Mouse (Mus musculus) forebrain, embryonic 15.5 days (tissue): ENCODE measurements around the gene Sec14l4. TPM values are rescaled to one million over a fixed set of nuclear protein-coding genes. Genes with fewer than 3 reads are reported as not detected.

ENCODE experiments used
- ATAC-seq: fragments of 200-750 bp; cut with Nextera tagmentation; replicated peaks from 2 replicates; pipeline ENCODE4 v1.8.0; 2017; ENCODE audit warnings: mild to moderate bottlenecking, moderate TSS enrichment, moderate library complexity
- H3K27ac ChIP-seq: fragments of 300-500 bp; sonication (generic); replicated peaks from 2 replicates; pipeline ENCODE4 v1.5.1; 2015; ENCODE audit warnings: mild to moderate bottlenecking, inconsistent platforms
- H3K27me3 ChIP-seq: fragments of 300-500 bp; sonication (generic); 2 replicates; pipeline ENCODE4 v1.6.1; 2015; ENCODE audit warnings: inconsistent platforms
- H3K36me3 ChIP-seq: fragments of 300-500 bp; sonication (generic); 2 replicates; pipeline ENCODE4 v1.6.1; 2015; ENCODE audit warnings: mild to moderate bottlenecking, inconsistent platforms
- H3K4me1 ChIP-seq: fragments of 300-500 bp; sonication (generic); 2 replicates; pipeline ENCODE4 v1.6.1; 2015; ENCODE audit warnings: inconsistent platforms
- H3K4me2 ChIP-seq: fragments of 300-500 bp; sonication (generic); replicated peaks from 2 replicates; pipeline ENCODE4 v1.6.1; 2015; ENCODE audit warnings: mild to moderate bottlenecking, inconsistent platforms
- H3K4me3 ChIP-seq: fragments of 300-500 bp; sonication (generic); 2 replicates; pipeline ENCODE4 v1.5.1; 2015; ENCODE audit warnings: mild to moderate bottlenecking, inconsistent platforms
- H3K9ac ChIP-seq: fragments of 300-500 bp; sonication (generic); replicated peaks from 2 replicates; pipeline ENCODE4 v1.6.1; 2015; ENCODE audit warnings: mild to moderate bottlenecking, inconsistent platforms
- H3K9me3 ChIP-seq: fragments of 300-500 bp; sonication (generic); 2 replicates; pipeline ENCODE4 v1.6.1; 2016; ENCODE audit warnings: inconsistent platforms
- WGBS: fragments of 180-500 bp; shearing (Covaris S2); methylation state at CpG from one replicate; pipeline ENCODE4 v1.1.7; 2015; ENCODE audit warnings: mixed read lengths; 5-methylcytosine and 5-hydroxymethylcytosine counted together
- polyA plus RNA-seq: library from polyadenylated mRNA; unstranded; fragments of >200 nt; fragmentation: Nextera tagmentation; extraction: Ambion mirVana; gene quantifications from 2 replicates; pipeline ENCODE4 v1.2.1, GENCODE M21; 2015

Sec14l4 gene
- polyA plus RNA-seq, 1 experiment from 2014 or later = not detected

- Histone ChIP-seq H3K9me3 (no peaks in the 10 kb centered on the region), H3K4me2 (no peak overlapping the region), H3K9ac (no peak overlapping the region), H3K27me3 (no peaks in the 10 kb centered on the region), H3K27ac (no peak overlapping the region), H3K4me1 (peaks cover 27% of the 10 kb centered on the region), H3K36me3 (no peaks in the 10 kb centered on the region), H3K4me3 (no peak overlapping the region)
- no peak for ATAC-seq
- 84% methylated on average over 18 of the region's 18 CpGs for WGBS
Measured at GRCm38 (mm10) chr11:4093459-4094377, 62.5 kb downstream of the Sec14l4 start.

DNA sequence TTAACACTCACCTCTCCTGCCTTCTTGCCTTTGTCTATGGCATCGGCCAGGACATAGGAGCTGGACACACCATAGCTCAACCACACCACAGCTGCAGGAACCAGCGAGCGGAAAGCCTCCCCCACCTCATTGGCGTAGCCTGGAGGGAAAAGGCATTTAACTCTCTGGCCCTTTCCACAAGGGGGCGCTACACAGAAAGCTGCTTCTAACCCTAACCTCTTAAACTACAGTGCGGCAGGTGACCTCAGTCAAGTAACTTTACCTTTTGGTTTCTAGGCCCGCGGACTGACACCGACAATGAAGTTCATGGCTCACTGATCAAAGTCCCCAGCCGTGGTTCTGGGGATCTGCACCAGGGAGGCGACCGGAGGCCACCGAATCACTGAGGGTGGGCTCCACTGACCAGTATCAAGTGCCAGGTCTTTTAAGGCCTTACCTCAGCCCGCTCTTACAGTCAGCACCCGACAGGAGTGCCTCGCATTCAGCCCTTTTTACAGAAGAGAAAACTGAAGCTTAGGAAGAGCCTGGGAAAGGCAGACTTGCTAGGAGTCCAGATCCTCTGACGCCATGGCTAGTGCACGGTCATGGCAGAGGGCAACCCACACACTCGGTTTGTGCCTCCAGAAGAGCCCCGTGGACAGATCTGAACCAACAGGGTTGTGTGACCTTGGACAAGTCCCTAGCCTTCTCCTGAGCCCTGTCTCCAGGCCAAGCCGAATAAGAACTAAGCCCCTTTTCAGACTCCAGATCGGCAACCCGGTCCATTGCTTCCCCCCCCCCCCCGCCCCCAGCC is 63.3 kb downstream of the Sec14l4 start:
- no peak for ATAC-seq
- Histone ChIP-seq H3K4me1 (peaks cover 27% of the 10 kb centered on the region), H3K4me2 (peak overlapping the region; percentile 79), H3K27me3 (no peaks in the 10 kb centered on the region), H3K9me3 (no peaks in the 10 kb centered on the region), H3K27ac (0 out of 2 replicates have a peak overlapping the region, but pooled peaks have one; percentile 88), H3K36me3 (no peaks in the 10 kb centered on the region), H3K9ac (peak overlapping the region; percentile 41), H3K4me3 (peak overlapping the region; percentile 50)
- WGBS = 4% methylated on average over 23 of the region's 24 CpGs

DNA sequence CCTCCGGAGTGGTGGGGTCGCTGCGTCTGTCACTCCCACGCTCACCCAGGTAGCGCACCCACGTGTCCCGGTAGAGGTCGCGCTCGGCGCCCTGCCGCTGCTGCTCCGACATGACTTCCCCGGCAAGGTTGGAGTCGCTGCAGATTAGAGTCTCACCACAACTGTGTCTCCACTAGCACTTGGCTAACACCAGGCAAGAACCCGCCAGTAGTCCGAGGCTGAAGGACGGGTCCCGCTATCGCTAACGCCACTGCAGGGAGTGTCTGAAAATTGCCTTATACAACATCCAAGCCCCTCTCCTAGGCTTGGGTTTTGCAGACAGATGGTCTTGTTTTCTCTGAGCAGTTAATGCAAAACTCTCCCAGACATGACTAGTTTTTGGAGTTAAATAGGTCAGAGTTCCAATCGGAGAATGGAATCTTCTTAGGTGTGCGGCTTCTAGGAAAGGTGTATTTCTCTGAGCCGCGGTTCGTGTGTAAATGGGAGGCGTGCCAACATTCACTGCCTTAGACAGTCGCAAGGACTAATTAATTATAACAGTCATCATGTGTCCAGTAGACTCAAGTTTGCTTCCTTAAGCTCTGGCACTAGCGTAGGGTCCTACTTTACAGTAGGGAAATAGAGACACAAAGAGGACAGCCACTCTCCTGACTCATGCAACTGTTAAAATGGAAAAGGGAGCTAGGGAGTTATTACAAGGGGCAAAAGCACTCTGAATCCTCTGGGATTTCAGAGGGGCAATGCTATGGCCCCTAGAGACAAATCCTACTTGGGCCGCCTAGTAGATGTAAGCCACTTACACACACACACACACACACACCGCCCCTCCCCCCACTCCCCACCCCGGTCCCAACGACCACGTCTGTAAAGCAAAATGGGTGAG is 64.2 kb downstream of the Sec14l4 start, which contains the start of gene Mtfp1:
TSS of gene Mtfp1 (minus strand) at position 275 of the 883 bp plus-strand sequence.
- Histone ChIP-seq H3K9ac (peak within 1 kb of the TSS; percentile 78), H3K4me3 (peak within 1 kb of the TSS; percentile 50), H3K4me1 (peaks cover 27% of the 10 kb centered on the region), H3K9me3 (no peaks in the 10 kb centered on the region), H3K36me3 (no peaks in the 10 kb centered on the region), H3K27me3 (no peaks in the 10 kb centered on the region), H3K27ac (peak within 1 kb of the TSS; percentile 88), H3K4me2 (peak within 1 kb of the TSS; percentile 79)
- ATAC-seq = 0 out of 2 replicates have a peak, but pooled peaks have one; percentile 15
- 5% methylated on average over 34 of the region's 34 CpGs for WGBS

DNA sequence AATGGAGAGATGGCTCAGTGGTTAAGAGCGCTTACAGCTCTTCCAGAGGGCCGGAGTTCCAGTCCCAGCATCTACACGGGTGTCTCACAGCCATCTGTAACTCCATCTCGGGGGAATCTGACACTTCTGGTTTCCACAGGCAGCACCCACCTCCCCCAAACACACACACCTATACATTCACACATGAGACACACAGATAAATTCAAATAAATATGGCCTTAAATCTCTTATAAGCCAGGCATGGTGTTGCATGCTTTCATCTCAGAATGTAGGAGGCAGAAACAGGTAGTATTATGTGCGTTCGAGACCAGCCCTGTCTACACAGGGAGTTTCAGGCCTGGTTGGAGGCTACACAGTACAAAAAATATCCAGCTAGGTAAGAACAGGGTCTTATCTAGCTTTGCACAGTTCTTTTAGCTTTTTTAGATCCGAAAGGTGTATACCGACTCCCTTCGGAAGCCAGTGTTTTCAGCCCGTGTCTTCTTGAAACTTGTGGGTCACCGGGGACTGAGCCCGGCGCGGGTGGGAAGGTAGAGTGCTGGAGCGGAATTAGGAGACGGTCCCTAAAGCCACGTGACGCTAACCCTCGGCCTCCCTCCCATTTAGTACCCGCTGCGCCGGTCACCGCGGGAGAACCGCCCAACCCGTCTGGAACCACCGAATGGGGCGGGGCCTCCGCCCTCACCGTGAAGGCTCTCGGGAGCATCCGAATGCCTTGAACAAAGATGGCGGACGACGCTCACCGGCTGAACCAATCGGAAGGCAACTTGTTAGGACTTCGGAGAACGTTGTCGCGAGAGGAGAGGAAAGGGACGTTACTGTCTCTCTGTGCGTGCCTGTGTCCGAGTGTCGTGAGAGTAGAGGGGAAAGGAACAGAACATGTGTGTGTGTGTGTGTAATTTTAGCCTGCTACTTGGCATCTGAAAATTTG is 65.1 kb downstream of the Sec14l4 start:
- Histone ChIP-seq H3K27me3 (no peaks in the 10 kb centered on the region), H3K27ac (peak overlapping the region; percentile 88), H3K4me2 (peak overlapping the region; percentile 79), H3K9me3 (no peaks in the 10 kb centered on the region), H3K4me1 (peaks cover 27% of the 10 kb centered on the region), H3K36me3 (no peaks in the 10 kb centered on the region), H3K4me3 (peak overlapping the region; percentile 50), H3K9ac (peak overlapping the region; percentile 78)
- 2% methylated on average over 45 of the region's 45 CpGs for WGBS
- ATAC-seq = peak; percentile 97

- Histone ChIP-seq H3K9ac (peak overlapping the region; percentile 78), H3K4me2 (peak overlapping the region; percentile 79), H3K27ac (peak overlapping the region; percentile 88), H3K4me1 (peaks cover 27% of the 10 kb centered on the region), H3K36me3 (no peaks in the 10 kb centered on the region), H3K27me3 (no peaks in the 10 kb centered on the region), H3K9me3 (no peaks in the 10 kb centered on the region), H3K4me3 (peak overlapping the region; percentile 50)
- peak; percentile 41 for ATAC-seq
- 17% methylated on average over 10 of the region's 10 CpGs for WGBS
Measured at GRCm38 (mm10) chr11:4097091-4097621, 65.9 kb downstream of the Sec14l4 start.

Other genes with a start within 250 kb of the Sec14l4 start
- gene Osbp2, start 167.6 kb upstream of the Sec14l4 start, polyA plus RNA-seq = 11.9 and 14.6 TPM in 2 replicates
- gene 4921536K21Rik, start 136.4 kb upstream of the Sec14l4 start, polyA plus RNA-seq = 0.57 and 0.61 TPM in 2 replicates
- gene Dusp18, start 136.2 kb upstream of the Sec14l4 start, polyA plus RNA-seq = 35.4 and 38.3 TPM in 2 replicates
- 13.2 and 13.7 TPM in 2 replicates for gene Slc35e4, start 116.8 kb upstream of the Sec14l4 start, polyA plus RNA-seq
- 14.1 and 15.3 TPM in 2 replicates for gene Tcn2, start 99.3 kb upstream of the Sec14l4 start, polyA plus RNA-seq
- 70.5 and 71.6 TPM in 2 replicates for gene Pes1, start 67.5 kb upstream of the Sec14l4 start, polyA plus RNA-seq
- gene 4930556J24Rik, start 54.7 kb upstream of the Sec14l4 start, polyA plus RNA-seq = not detected in 2 replicates
- 1.5 and 2.0 TPM in 2 replicates for gene Gal3st1, start 47.8 kb upstream of the Sec14l4 start, polyA plus RNA-seq
- 0.75 and 0.91 TPM in 2 replicates for gene Sec14l3, start 33.4 kb downstream of the Sec14l4 start, polyA plus RNA-seq
- 7.3 and 7.7 TPM in 2 replicates for gene Mtfp1, start 64.0 kb downstream of the Sec14l4 start, polyA plus RNA-seq
- gene Sec14l2, start 92.0 kb downstream of the Sec14l4 start, polyA plus RNA-seq = 1.5 and 2.4 TPM in 2 replicates
- 47.2 and 49.7 TPM in 2 replicates for gene Rnf215, start 103.7 kb downstream of the Sec14l4 start, polyA plus RNA-seq
- 6.7 and 6.9 TPM in 2 replicates for gene Ccdc157, start 128.8 kb downstream of the Sec14l4 start, polyA plus RNA-seq
- gene Sf3a1, start 128.9 kb downstream of the Sec14l4 start, polyA plus RNA-seq = 51.9 and 55.0 TPM in 2 replicates
- 30.2 and 31.1 TPM in 2 replicates for gene Tbc1d10a, start 155.3 kb downstream of the Sec14l4 start, polyA plus RNA-seq
- 1.4 and 1.5 TPM in 2 replicates for gene Castor1, start 186.8 kb downstream of the Sec14l4 start, polyA plus RNA-seq
- gene Osm, start 205.0 kb downstream of the Sec14l4 start, polyA plus RNA-seq = not detected in 2 replicates
- gene Lif, start 226.1 kb downstream of the Sec14l4 start, polyA plus RNA-seq = not detected in 2 replicates